Mouse (Mus musculus): ENCODE measurements around the gene Map1b.

DNA sequence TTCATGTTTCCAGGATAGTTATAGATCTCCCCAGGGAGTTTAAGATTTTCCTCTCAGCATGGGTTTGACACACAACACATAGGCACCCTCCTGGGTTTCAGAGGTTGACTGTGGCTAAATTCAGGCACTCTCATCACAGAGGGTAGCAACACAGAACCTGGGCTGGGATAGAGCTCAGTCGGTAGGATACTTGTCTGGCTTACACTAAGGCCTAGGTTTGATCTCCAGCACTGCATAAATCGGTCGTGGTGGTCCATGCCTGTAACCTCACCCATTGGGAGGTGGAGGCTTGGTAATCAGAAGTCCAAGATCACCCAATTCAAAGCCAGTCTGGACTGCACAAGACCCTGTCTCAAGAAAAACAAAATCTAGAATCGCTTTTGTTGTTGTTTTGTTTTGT lies 68.1 kb downstream of the Map1b start:
- TF ChIP-seq CTCF (IDR thresholded peaks at IDR 0.05; ENCODE audit: low read depth) (no peak), EP300 (IDR thresholded peaks at IDR 0.05; ENCODE audit: low read depth) (no peak)
